Mouse (Mus musculus): Measurements from ENCODE around the gene Tmeff2.

Gene Tmeff2

GRCm38 (mm10) chr1:50980591-50980990 lies 80.1 kb downstream of the Tmeff2 start:
- no peak for DNase-seq

- DNase-seq: peak; percentile 10
Measured at GRCm38 (mm10) chr1:50981151-50981828, 80.8 kb downstream of the Tmeff2 start.

GRCm38 (mm10) chr1:50990661-50991060 lies 90.2 kb downstream of the Tmeff2 start:
- no peak for DNase-seq

GRCm38 (mm10) chr1:50994505-50994904 lies 94.1 kb downstream of the Tmeff2 start:
- DNase-seq: no peak

- no peak for DNase-seq
Measured at GRCm38 (mm10) chr1:50999793-51000192, 99.3 kb downstream of the Tmeff2 start.

- no peak for DNase-seq
Measured at GRCm38 (mm10) chr1:51008344-51008743, 107.9 kb downstream of the Tmeff2 start.

- DNase-seq: peak; percentile 26
Measured at GRCm38 (mm10) chr1:51040249-51040648, 139.8 kb downstream of the Tmeff2 start.

- DNase-seq: no peak
Measured at GRCm38 (mm10) chr1:51044810-51045209, 144.4 kb downstream of the Tmeff2 start.

GRCm38 (mm10) chr1:51064549-51064948 lies 164.1 kb downstream of the Tmeff2 start:
- DNase-seq: no peak

GRCm38 (mm10) chr1:51065652-51066051 lies 165.2 kb downstream of the Tmeff2 start:
- no peak for DNase-seq

- no peak for DNase-seq
Measured at GRCm38 (mm10) chr1:51068814-51069213, 168.4 kb downstream of the Tmeff2 start.

GRCm38 (mm10) chr1:51069288-51069687 lies 168.8 kb downstream of the Tmeff2 start:
- DNase-seq: no peak

- DNase-seq: no peak
Measured at GRCm38 (mm10) chr1:51074076-51074475, 173.6 kb downstream of the Tmeff2 start.

- peak; percentile 19 for DNase-seq
Measured at GRCm38 (mm10) chr1:51075785-51076771, 175.6 kb downstream of the Tmeff2 start.

- no peak for DNase-seq
Measured at GRCm38 (mm10) chr1:51088921-51089320, 188.5 kb downstream of the Tmeff2 start.

- DNase-seq: no peak
Measured at GRCm38 (mm10) chr1:51089803-51090202, 189.4 kb downstream of the Tmeff2 start.

GRCm38 (mm10) chr1:51090212-51090761 lies 189.8 kb downstream of the Tmeff2 start:
- no peak for DNase-seq

- DNase-seq: peak; percentile 41
Measured at GRCm38 (mm10) chr1:51094713-51095112, 194.3 kb downstream of the Tmeff2 start.

GRCm38 (mm10) chr1:51096848-51097598 lies 196.6 kb downstream of the Tmeff2 start:
- DNase-seq: peak; percentile 27

GRCm38 (mm10) chr1:51101034-51101590 lies 200.7 kb downstream of the Tmeff2 start:
- DNase-seq: no peak

- no peak for DNase-seq
Measured at GRCm38 (mm10) chr1:51104698-51105097, 204.3 kb downstream of the Tmeff2 start.

- no peak for DNase-seq
Measured at GRCm38 (mm10) chr1:51106401-51106920, 206.0 kb downstream of the Tmeff2 start.
